ENCODE assay signal across 8 mouse cellular contexts in the genomic region with DNA sequence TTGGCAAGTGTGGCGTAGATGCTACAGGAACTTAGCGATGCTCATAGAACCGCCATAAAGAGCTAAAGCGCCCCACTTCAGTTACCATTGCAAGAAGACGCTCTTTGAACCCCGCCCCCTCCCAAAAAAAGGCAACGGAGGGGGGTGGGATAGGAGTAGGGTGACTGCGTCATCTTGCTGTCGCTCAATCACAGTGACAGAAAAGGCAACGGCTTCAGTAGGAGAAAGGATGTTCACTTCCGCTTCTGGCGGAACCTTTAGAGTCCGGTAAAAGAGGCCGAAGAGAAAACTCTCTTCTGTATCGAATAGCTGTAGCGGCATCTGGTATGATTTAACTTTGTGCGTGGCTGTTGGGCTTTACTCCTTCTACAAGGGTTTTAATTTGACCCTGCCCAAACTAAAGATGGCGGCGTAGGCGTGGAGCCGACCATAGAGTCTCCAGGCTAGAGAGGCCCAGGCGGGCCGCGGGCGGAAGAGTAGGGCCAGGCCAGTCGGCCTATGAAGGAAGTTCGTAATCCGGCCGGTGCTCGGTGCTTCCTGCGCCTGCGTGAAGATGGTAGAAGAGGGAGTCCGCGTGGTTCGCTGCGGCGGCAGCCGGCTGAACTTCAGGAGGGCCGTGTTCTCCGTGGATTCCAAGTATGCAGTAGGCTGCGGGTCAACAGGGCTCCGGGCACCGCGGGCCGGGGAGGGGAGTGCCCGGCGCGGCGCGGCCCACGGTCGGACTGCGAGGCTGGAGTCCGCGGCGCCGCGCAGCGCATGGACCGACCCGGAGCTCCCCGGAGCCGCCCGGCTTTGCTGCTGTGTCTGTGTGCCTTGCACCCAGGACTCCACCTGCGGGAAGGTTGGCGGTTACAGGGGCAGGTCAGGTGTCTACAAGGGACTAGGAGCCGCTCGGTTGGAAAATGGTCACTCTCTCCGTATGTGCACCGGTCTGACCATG. TPM values are rescaled to one million over a fixed set of nuclear protein-coding genes. Genes with fewer than 3 reads are reported as not detected.
DNase-seq lines count a peak whose midpoint lies in the region; ATAC-seq and TF ChIP-seq lines count a peak whose summit lies in the region.

A gene (plus strand): TSS at position 198 of the 940 bp plus-strand sequence.

- ATAC-seq in forebrain, embryonic 15.5 days (replicated peaks): peak; percentile 100
- peak; percentile 99 for ATAC-seq in neutrophil, adult 5-6 weeks (ENCODE audit: extremely low read depth, insufficient number of reproducible peaks, low FRiP score, poor library complexity, severe bottlenecking)

- H3K27ac ChIP-seq in ES-E14 (ENCODE audit: insufficient read depth, low read depth, low read length, poor library complexity, severe bottlenecking): peak within 1 kb of the TSS; percentile 73
- peak within 1 kb of the TSS; percentile 96 for H3K27ac ChIP-seq in forebrain, embryonic 15.5 days (replicated peaks)

- TF ChIP-seq CTCF in lung, adult 2 months (IDR thresholded peaks at IDR 0.05; ENCODE audit: insufficient read depth, low read length): no peak

- peak; percentile 81; the same call in 1 of the 2 replicates for TF ChIP-seq POLR2A in lung, adult 2 months (IDR thresholded peaks at IDR 0.05; ENCODE audit: borderline replicate concordance, extremely low read depth, low read depth, low read length)

- DNase-seq in ES-E14 (ENCODE audit: low read depth, low spot score): peak; percentile 86
- DNase-seq in cerebellum, adult 11-12 months: peak; percentile 95
- peak; percentile 90 for DNase-seq in heart, postnatal 25 days (ENCODE audit: low spot score)
- DNase-seq in layer of hippocampus, adult 18-20 months (ENCODE audit: low spot score in 2 of 2): peak; percentile 92 to 98
- peak; percentile 94 for DNase-seq in lung, adult 2 months
- DNase-seq in thymus, adult 18-20 months: peak; percentile 88 to 91

- peaks cover 7% of the 10 kb centered on the region for H3K36me3 ChIP-seq in ES-E14 (ENCODE audit: control insufficient read depth, insufficient read depth, low read length, poor library complexity, severe bottlenecking)
- H3K36me3 ChIP-seq in forebrain, embryonic 15.5 days: peaks cover 9% of the 10 kb centered on the region

- no peaks in the 10 kb centered on the region for H3K9me3 ChIP-seq in ES-E14 (ENCODE audit: control insufficient read depth, insufficient read depth, low read depth, low read length)
- H3K9me3 ChIP-seq in forebrain, embryonic 15.5 days: no peaks in the 10 kb centered on the region

- intact Hi-C loops in heart, postnatal 25 days (cut with DNase I): no loop called here

- H3K9ac ChIP-seq in ES-E14 (ENCODE audit: insufficient read depth, low read depth, low read length, poor library complexity, severe bottlenecking): peak within 1 kb of the TSS; percentile 99
- peak within 1 kb of the TSS; percentile 78 for H3K9ac ChIP-seq in forebrain, embryonic 15.5 days (replicated peaks)

- H3K4me2 ChIP-seq in forebrain, embryonic 15.5 days (replicated peaks): peak within 1 kb of the TSS; percentile 70

- peak within 1 kb of the TSS; percentile 96 to 99 for H3K4me3 ChIP-seq in ES-E14 (ENCODE audit: insufficient read depth in 1 of 2, low read depth in 1 of 2, low read length in 2 of 2, poor library complexity in 1 of 2, severe bottlenecking in 1 of 2)
- H3K4me3 ChIP-seq in forebrain, embryonic 15.5 days: peak within 1 kb of the TSS; percentile 69
- peak within 1 kb of the TSS; percentile 84 for H3K4me3 ChIP-seq in lung, adult 2 months (replicated peaks; ENCODE audit: extremely low read depth, low read depth, low read length)

- peaks cover 2 to 3% of the 10 kb centered on the region in 2 experiments; a peak in 1 of 4 replicates for H3K4me1 ChIP-seq in ES-E14 (ENCODE audit: control insufficient read depth in 2 of 2, insufficient read depth in 2 of 2, low read length in 2 of 2, poor library complexity in 1 of 2)
- peaks cover 15% of the 10 kb centered on the region for H3K4me1 ChIP-seq in forebrain, embryonic 15.5 days
- peaks cover 4% of the 10 kb centered on the region for H3K4me1 ChIP-seq in lung, adult 2 months (ENCODE audit: control insufficient read depth, insufficient read depth, low read length)

- in situ Hi-C loops in ES-E14 (cut with MboI; ENCODE audit: low sequenced_read_pairs in 2 of 2, unreplicated experiment in 2 of 2): no loop called here

- no peaks in the 10 kb centered on the region for H3K27me3 ChIP-seq in forebrain, embryonic 15.5 days

- under 1% methylated on average over 69 of the region's 70 CpGs for WGBS in forebrain, embryonic 15.5 days
- WGBS in lung, adult 2 months: under 1% methylated on average over 70 of the region's 70 CpGs

TF ChIP-seq in ES-E14, 5 proteins besides CTCF, POLR2A, EP300 and RAD21:
- TF ChIP-seq HCFC1 (IDR thresholded peaks at IDR 0.05; ENCODE audit: borderline replicate concordance, insufficient read depth, low read length) (peak; percentile 88), ZC3H11A (IDR thresholded peaks at IDR 0.05; ENCODE audit: borderline replicate concordance, low read depth, low read length) (no peak), MAFK (IDR thresholded peaks at IDR 0.05; ENCODE audit: insufficient read depth, low read depth, low read length) (no peak), ZNF384 (IDR thresholded peaks at IDR 0.05; ENCODE audit: low read depth, low read length) (no peak), CHD2 (IDR thresholded peaks at IDR 0.05; ENCODE audit: low read depth, low read length) (no peak)

RNA-seq across cellular contexts. Expression of the gene that starts here (rescaled TPM):
- total RNA-seq in ES-E14 (2012; rRNA removed): 114 and 128 TPM in 2 replicates
- 59.4 and 59.5 TPM in 2 replicates for polyA plus RNA-seq in forebrain, embryonic 15.5 days (2015; fragmentation: Nextera tagmentation; extraction: Ambion mirVana)
- total RNA-seq in heart, postnatal 25 days (2021): 10 to 100 TPM; 17.1 to 18.9 TPM
- 10 to 100 TPM; 29.7 to 38.2 TPM for total RNA-seq in layer of hippocampus, adult 18-20 months (2021)
- polyA plus RNA-seq in lung, adult 2 months (2012; rRNA removed): 39.6 and 45.5 TPM in 2 replicates
- 47.3 and 54.4 TPM in 2 replicates for total RNA-seq in neutrophil, adult 5-6 weeks (2017)

Comparison
In these comparisons a context has a peak if more than half of its experiments do, and no peak if none do; other contexts are left out.
1. Peak in every context shown above with its lines: DNase-seq, ATAC-seq, H3K4me3 ChIP-seq and H3K27ac ChIP-seq.